Mouse (Mus musculus) ES-Bruce4 (cell line): ENCODE measurements around the gene Slc15a4.

Source experiments
- CTCF ChIP-seq: IDR thresholded peaks from one replicate; pipeline ENCODE4 v1.8.1; 2011; ENCODE audit warnings: low read depth, low read length
- POLR2A ChIP-seq: IDR thresholded peaks from one replicate; pipeline ENCODE4 v1.8.1; 2011; ENCODE audit warnings: low read length; ENCODE audit not compliant: insufficient read depth

GRCm38 (mm10) chr5:127633188-127633587 is 491 bp upstream of the Slc15a4 start:
- TF ChIP-seq CTCF = no peak
- TF ChIP-seq POLR2A = no peak
